Mouse (Mus musculus) cortical plate, adult 2 months (tissue): ENCODE measurements around the gene Ubn1. TPM values are rescaled to one million over a fixed set of nuclear protein-coding genes. Genes with fewer than 3 reads are reported as not detected.

Experiments
- H3K27ac ChIP-seq: fragments of 200-500 bp; 2 replicates; pipeline ENCODE4 v1.5.1; 2012; ENCODE audit warnings: low read length, control low read depth, inconsistent platforms; ENCODE audit not compliant: insufficient read depth
- H3K4me1 ChIP-seq: fragments of 200-500 bp; 2 replicates; pipeline ENCODE4 v1.6.1; 2011; ENCODE audit warnings: low read length; ENCODE audit not compliant: control insufficient read depth, insufficient read depth
- H3K4me3 ChIP-seq: fragments of 200-500 bp; 2 replicates; pipeline ENCODE4 v1.5.1; 2011; ENCODE audit warnings: mild to moderate bottlenecking, low read length, control low read depth; ENCODE audit not compliant: insufficient read depth
- CTCF ChIP-seq: fragments of 200-500 bp; IDR thresholded peaks from 2 replicates; pipeline ENCODE4 v1.5.1; 2011; ENCODE audit warnings: mild to moderate bottlenecking, control low read depth, low read length; ENCODE audit not compliant: insufficient read depth; ENCODE audit errors: extremely low read depth
- POLR2A ChIP-seq: fragments of 200-500 bp; IDR thresholded peaks from 2 replicates; pipeline ENCODE4 v1.6.1; 2011; ENCODE audit warnings: mild to moderate bottlenecking, low read length, control low read depth; ENCODE audit not compliant: insufficient read depth; ENCODE audit errors: extremely low read depth
- polyA plus RNA-seq: library from polyadenylated mRNA; depleted of rRNA; stranded (reverse); fragments of >200 nt; gene quantifications from 2 replicates; pipeline ENCODE4 v1.2.3, GENCODE M21; 2012; rRNA removed

Ubn1 gene
- 30.3 and 30.4 TPM in 2 replicates for polyA plus RNA-seq

GRCm38 (mm10) chr16:5049774-5050234 lies at the start of gene Ubn1, which contains the start of gene Glyr1:
Gene Ubn1, plus strand, starts transcription at chr16:5050057.
Gene Glyr1, minus strand, starts transcription at chr16:5049863.
- Histone ChIP-seq H3K4me3 (peak within 1 kb of the TSS; percentile 69), H3K27ac (peak within 1 kb of the TSS; percentile 95), H3K4me1 (peaks cover 4% of the 10 kb centered on the region; the same call in 1 of the 2 replicates)
- peak; percentile 83 for TF ChIP-seq POLR2A
- no peak for TF ChIP-seq CTCF

- Histone ChIP-seq H3K4me3 (no peak overlapping the region), H3K4me1 (no peaks in the 10 kb centered on the region), H3K27ac (no peak overlapping the region)
- TF ChIP-seq POLR2A: no peak
- TF ChIP-seq CTCF: no peak
Observed at GRCm38 (mm10) chr16:5000611-5001010, 49.2 kb upstream of the Ubn1 start.

- Histone ChIP-seq H3K4me3 (no peak within 1 kb of the TSS), H3K4me1 (peaks cover 5% of the 10 kb centered on the region; the same call in 1 of the 2 replicates), H3K27ac (no peak within 1 kb of the TSS)
- TF ChIP-seq CTCF: no peak
- TF ChIP-seq POLR2A: no peak
Observed at GRCm38 (mm10) chr16:5007067-5007466, 42.8 kb upstream of the Ubn1 start, which contains the start of gene Smim22. Gene Smim22, plus strand, starts transcription at chr16:5007288.

- TF ChIP-seq CTCF (no peak), POLR2A (no peak)
- Histone ChIP-seq H3K4me3 (no peak overlapping the region), H3K4me1 (peaks cover 5% of the 10 kb centered on the region; the same call in 1 of the 2 replicates), H3K27ac (no peak overlapping the region)
Observed at GRCm38 (mm10) chr16:5007492-5007891, 42.4 kb upstream of the Ubn1 start.

GRCm38 (mm10) chr16:5008076-5008475 lies 41.8 kb upstream of the Ubn1 start:
- no peak overlapping the region for H3K4me3 ChIP-seq
- no peak for TF ChIP-seq POLR2A
- TF ChIP-seq CTCF: no peak
- H3K4me1 ChIP-seq: peaks cover 5% of the 10 kb centered on the region; the same call in 1 of the 2 replicates

GRCm38 (mm10) chr16:5010371-5010935 lies 39.4 kb upstream of the Ubn1 start:
- H3K4me1 ChIP-seq: peaks cover 5% of the 10 kb centered on the region; the same call in 1 of the 2 replicates
- H3K4me3 ChIP-seq: no peak overlapping the region
- H3K27ac ChIP-seq: no peak overlapping the region
- TF ChIP-seq POLR2A: no peak
- TF ChIP-seq CTCF: no peak

More at GRCm38 (mm10) chr16:5008076-5008475, 41.8 kb upstream of the Ubn1 start:
- no peak overlapping the region for H3K27ac ChIP-seq

- Histone ChIP-seq H3K4me3 (no peak overlapping the region), H3K27ac (no peak overlapping the region), H3K4me1 (peaks cover 5% of the 10 kb centered on the region; the same call in 1 of the 2 replicates)
- no peak for TF ChIP-seq CTCF
- TF ChIP-seq POLR2A: no peak
Observed at GRCm38 (mm10) chr16:5011285-5011684, 38.6 kb upstream of the Ubn1 start.

GRCm38 (mm10) chr16:5012036-5013005 lies 37.5 kb upstream of the Ubn1 start:
- Histone ChIP-seq H3K27ac (0 out of 2 replicates have a peak overlapping the region, but pooled peaks have one; percentile 1), H3K4me1 (peaks cover 5% of the 10 kb centered on the region; the same call in 1 of the 2 replicates), H3K4me3 (peak overlapping the region; percentile 90)
- TF ChIP-seq CTCF (no peak), POLR2A (no peak)

- Histone ChIP-seq H3K4me3 (peak within 1 kb of the TSS; percentile 90), H3K4me1 (peaks cover 5% of the 10 kb centered on the region; the same call in 1 of the 2 replicates), H3K27ac (0 out of 2 replicates have a peak within 1 kb of the TSS, but pooled peaks have one; percentile 1)
- peak; percentile 93 for TF ChIP-seq POLR2A
- TF ChIP-seq CTCF: no peak
Observed at GRCm38 (mm10) chr16:5013054-5013838, 36.6 kb upstream of the Ubn1 start, which contains the start of gene Rogdi. Gene Rogdi, minus strand, starts transcription at chr16:5013553.
